Mouse (Mus musculus): ENCODE data around the gene Galnt10.

Gene Galnt10

GRCm38 (mm10) chr11:57831281-57831781, 186.1 kb downstream of the Galnt10 start:
- DNase-seq, result no peak

GRCm38 (mm10) chr11:57831861-57832260, 186.6 kb downstream of the Galnt10 start:
- no peak for DNase-seq

GRCm38 (mm10) chr11:57832552-57833201, 187.4 kb downstream of the Galnt10 start, which contains the start of gene Hand1:
TSS of gene Hand1 (minus strand) at chr11:57832818.
- DNase-seq, result no peak

GRCm38 (mm10) chr11:57833296-57833977, 188.2 kb downstream of the Galnt10 start:
- DNase-seq, result no peak

GRCm38 (mm10) chr11:57834031-57834430, 188.8 kb downstream of the Galnt10 start:
- no peak for DNase-seq

- no peak for DNase-seq
Observed at GRCm38 (mm10) chr11:57835331-57835730, 190.1 kb downstream of the Galnt10 start.

- no peak for DNase-seq
Observed at GRCm38 (mm10) chr11:57835931-57836330, 190.7 kb downstream of the Galnt10 start.

- no peak for DNase-seq
Observed at GRCm38 (mm10) chr11:57836401-57836800, 191.2 kb downstream of the Galnt10 start.

All from cerebellum, adult 11-12 months (tissue).